Mouse (Mus musculus): Measurements from ENCODE around the gene Mfrp. TPM values are rescaled to one million over a fixed set of nuclear protein-coding genes. Genes with fewer than 3 reads are reported as not detected.

The Mfrp gene
- polyA plus RNA-seq, 1 experiment = 0.35 TPM

DNA sequence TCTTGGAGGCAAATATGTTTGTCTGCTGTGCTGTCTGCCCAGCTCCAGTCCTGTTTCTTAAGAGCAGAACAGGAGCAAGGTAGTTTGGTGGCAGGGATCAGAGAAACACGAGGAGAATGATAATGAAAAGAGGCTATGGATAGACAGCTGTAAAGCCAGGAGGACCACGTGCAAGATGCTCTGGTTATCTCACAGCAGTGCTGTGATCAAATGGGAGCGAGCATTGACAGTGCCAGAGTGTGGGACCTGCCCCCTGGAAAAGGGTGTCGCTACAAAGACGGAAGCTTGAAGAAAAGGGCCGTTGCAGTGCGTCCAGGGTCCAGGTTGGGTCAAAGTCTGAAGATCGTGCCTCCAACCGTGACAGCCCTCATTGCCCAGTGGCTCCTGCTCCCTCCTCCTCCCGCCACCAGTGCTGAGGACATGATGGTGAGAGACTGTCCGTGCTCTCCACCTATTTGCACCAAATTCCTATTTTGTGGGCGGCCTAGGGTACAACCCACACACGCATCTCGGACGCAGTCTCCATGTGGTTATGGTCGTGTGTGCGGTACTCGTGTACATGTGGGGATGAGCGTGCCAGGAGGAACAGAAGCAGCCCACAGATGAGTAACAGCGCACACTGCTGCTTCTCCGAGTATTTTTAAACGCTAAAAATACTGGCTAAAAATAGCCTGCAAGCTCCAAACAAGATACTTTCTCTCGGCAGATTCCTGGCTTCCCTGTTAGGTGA, 18.0 kb upstream of the Mfrp start:
- peak overlapping the region; percentile 85 for H3K27ac ChIP-seq (ENCODE audit: insufficient read depth, low read length)
- H3K4me1 ChIP-seq (ENCODE audit: control insufficient read depth, insufficient read depth, low read length) = peaks cover 22% of the 10 kb centered on the region
- peak overlapping the region; percentile 53 for H3K4me3 ChIP-seq (ENCODE audit: insufficient read depth, low read length)
- TF ChIP-seq POLR2A (IDR thresholded peaks at IDR 0.05; ENCODE audit: extremely low read depth, insufficient read depth, low read length) (0 out of 2 replicates have a peak, but pooled peaks have one; percentile 17), CTCF (IDR thresholded peaks at IDR 0.05; ENCODE audit: extremely low read depth, insufficient read depth, low read length) (no peak)

DNA sequence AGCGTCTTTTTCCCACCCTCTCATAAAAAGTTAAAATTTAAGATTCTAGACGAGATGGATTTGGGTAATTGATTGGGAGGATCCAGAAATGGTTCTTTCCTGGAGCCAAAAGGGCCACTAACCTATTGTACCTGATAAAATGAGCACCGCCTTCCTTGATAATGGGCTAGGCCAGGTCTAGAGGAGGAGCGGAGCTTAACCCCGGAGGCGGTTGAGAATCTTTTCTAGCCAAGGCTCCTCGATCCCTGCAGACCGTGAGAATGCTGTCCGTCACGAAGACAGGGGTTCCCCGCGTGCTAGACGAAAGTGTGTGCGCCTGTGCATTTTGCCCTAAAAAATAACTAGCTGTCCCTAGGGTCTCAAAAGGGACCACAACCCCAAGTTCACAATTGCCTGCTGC, 17.3 kb upstream of the Mfrp start:
- Histone ChIP-seq H3K4me1 (ENCODE audit: control insufficient read depth, insufficient read depth, low read length) (peaks cover 21% of the 10 kb centered on the region), H3K27ac (ENCODE audit: insufficient read depth, low read length) (peak overlapping the region; percentile 85), H3K4me3 (ENCODE audit: insufficient read depth, low read length) (peak overlapping the region; percentile 53)
- TF ChIP-seq POLR2A (IDR thresholded peaks at IDR 0.05; ENCODE audit: extremely low read depth, insufficient read depth, low read length) (no peak), CTCF (IDR thresholded peaks at IDR 0.05; ENCODE audit: extremely low read depth, insufficient read depth, low read length) (no peak)

DNA sequence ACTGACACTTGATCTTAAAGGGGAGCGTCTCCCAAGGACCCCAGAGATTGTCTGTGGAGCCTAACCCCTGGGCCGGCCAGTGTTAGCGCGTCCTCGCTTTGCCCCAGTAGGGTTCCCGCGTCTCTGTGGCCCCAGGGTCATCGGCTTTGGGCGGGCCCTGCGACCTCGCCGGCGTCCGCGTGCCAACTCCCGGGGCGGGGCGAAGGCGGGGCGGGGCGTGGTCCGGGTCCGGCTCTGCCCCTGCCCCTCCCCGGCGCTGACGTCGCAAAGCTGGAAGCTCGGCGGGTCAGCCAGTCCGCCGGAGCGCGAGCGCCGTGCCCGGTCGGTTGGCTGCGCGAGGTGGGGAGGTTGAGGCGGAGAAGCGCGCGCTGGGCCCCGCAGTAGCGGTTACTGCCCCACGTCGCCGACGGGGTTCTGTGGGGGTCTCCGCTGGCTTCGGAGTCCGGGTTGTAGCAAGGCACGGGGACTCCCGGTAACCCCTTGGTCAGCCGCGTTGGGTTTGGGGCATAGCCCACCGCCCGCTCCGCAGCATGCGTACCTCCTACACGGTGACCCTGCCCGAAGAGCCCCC, 16.8 kb upstream of the Mfrp start:
- Histone ChIP-seq H3K4me3 (ENCODE audit: insufficient read depth, low read length) (peak overlapping the region; percentile 53), H3K4me1 (ENCODE audit: control insufficient read depth, insufficient read depth, low read length) (peaks cover 18% of the 10 kb centered on the region), H3K27ac (ENCODE audit: insufficient read depth, low read length) (peak overlapping the region; percentile 87)
- TF ChIP-seq POLR2A (IDR thresholded peaks at IDR 0.05; ENCODE audit: extremely low read depth, insufficient read depth, low read length) (peak; percentile 77), CTCF (IDR thresholded peaks at IDR 0.05; ENCODE audit: extremely low read depth, insufficient read depth, low read length) (no peak)

DNA sequence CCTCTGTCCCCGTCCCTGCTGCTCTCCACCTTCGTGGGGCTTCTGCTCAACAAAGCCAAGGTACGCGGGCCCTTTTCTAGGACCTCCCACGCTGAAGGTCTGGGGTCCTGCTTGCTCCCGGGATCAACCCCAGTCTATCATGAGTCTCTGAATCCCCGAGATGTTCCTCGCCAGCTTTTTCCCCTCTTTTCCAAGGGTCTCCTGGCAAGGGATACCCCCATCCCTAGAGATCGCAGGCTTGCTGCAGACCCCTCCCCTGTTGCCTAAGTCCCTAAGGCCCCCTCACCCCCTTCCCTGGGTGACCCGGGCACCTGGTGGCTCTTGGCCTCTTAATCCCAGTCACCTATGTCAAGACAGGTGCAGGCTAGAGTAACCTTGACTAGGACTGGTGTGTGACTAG, 16.3 kb upstream of the Mfrp start:
- TF ChIP-seq POLR2A (IDR thresholded peaks at IDR 0.05; ENCODE audit: extremely low read depth, insufficient read depth, low read length) (no peak), CTCF (IDR thresholded peaks at IDR 0.05; ENCODE audit: extremely low read depth, insufficient read depth, low read length) (no peak)
- H3K27ac ChIP-seq (ENCODE audit: insufficient read depth, low read length) = peak overlapping the region; percentile 87
- H3K4me3 ChIP-seq (ENCODE audit: insufficient read depth, low read length) = peak overlapping the region; percentile 53
- H3K4me1 ChIP-seq (ENCODE audit: control insufficient read depth, insufficient read depth, low read length) = peaks cover 15% of the 10 kb centered on the region

DNA sequence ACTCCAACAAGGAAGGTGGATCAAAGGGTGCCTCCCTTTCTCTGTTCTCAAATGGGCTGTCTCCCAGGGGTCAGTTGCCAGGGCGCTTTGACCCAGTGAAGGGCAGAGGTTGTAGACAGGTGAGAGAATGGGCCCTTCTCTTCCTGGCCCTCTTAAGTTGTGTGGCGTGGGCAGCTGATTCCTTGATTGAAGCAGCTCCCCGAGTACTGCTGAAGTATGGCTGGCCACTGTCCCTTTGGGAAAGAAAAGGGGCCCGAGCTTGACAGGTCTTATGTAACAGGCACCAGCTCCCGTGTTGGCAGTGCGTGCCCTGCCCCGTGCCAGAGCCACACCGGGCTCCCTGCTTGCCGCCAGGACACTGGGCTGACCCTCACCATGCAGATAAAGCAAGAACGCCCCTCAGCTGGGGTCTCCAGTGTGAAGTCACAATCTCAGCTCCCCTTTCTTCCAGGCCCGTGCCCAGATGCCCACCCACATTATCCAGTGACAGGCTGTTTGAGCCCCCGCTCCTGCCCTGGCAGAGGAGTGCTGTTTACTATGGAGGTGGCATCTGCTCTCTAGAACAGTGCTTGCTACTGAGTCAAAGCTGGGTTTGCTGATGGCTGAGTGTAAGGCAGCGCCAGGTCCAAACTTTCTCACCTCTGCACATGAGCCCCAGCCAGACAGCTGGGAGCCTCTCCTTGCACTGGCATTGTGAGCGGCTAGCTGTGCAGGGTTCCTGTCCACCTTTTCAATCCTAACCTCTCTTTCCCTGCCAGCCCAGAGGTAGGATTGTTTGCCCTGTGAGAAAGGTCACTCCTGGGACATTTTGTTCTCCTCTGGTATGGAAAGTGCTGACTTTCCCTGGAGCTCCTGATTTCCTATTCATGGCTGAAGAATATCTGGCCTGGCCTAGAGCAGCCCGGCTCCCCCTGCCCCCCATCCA, 15.5 kb upstream of the Mfrp start:
- peaks cover 9% of the 10 kb centered on the region for H3K4me1 ChIP-seq (ENCODE audit: control insufficient read depth, insufficient read depth, low read length)
- peak overlapping the region; percentile 53 for H3K4me3 ChIP-seq (ENCODE audit: insufficient read depth, low read length)
- TF ChIP-seq POLR2A (IDR thresholded peaks at IDR 0.05; ENCODE audit: extremely low read depth, insufficient read depth, low read length) = peak; percentile 46
- TF ChIP-seq CTCF (IDR thresholded peaks at IDR 0.05; ENCODE audit: extremely low read depth, insufficient read depth, low read length) = no peak
- peak overlapping the region; percentile 87 for H3K27ac ChIP-seq (ENCODE audit: insufficient read depth, low read length)

DNA sequence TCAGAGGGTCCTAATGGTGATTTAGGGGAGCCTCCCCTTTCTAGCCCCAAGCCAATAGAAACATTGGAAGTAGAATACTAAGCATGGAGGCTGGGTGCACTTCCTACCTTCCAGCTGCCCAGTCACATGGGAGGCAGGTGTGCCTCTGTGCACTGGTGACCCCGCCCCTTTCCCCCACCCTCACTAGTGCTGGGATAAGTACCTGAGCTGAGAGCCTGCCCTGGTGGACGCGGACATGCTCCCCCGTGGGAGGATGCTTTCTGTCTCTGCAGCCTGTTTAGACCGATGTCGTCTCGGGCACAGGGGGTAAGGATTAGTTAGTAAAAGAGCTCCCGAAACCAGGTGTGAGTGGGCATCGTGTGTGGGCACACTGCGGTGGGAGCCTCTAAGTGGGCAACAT, 14.6 kb upstream of the Mfrp start:
- H3K27ac ChIP-seq (ENCODE audit: insufficient read depth, low read length) = 0 out of 2 replicates have a peak overlapping the region, but pooled peaks have one; percentile 14
- peak overlapping the region; percentile 53 for H3K4me3 ChIP-seq (ENCODE audit: insufficient read depth, low read length)
- TF ChIP-seq POLR2A (IDR thresholded peaks at IDR 0.05; ENCODE audit: extremely low read depth, insufficient read depth, low read length) = no peak
- no peak for TF ChIP-seq CTCF (IDR thresholded peaks at IDR 0.05; ENCODE audit: extremely low read depth, insufficient read depth, low read length)
- H3K4me1 ChIP-seq (ENCODE audit: control insufficient read depth, insufficient read depth, low read length) = peaks cover 6% of the 10 kb centered on the region

DNA sequence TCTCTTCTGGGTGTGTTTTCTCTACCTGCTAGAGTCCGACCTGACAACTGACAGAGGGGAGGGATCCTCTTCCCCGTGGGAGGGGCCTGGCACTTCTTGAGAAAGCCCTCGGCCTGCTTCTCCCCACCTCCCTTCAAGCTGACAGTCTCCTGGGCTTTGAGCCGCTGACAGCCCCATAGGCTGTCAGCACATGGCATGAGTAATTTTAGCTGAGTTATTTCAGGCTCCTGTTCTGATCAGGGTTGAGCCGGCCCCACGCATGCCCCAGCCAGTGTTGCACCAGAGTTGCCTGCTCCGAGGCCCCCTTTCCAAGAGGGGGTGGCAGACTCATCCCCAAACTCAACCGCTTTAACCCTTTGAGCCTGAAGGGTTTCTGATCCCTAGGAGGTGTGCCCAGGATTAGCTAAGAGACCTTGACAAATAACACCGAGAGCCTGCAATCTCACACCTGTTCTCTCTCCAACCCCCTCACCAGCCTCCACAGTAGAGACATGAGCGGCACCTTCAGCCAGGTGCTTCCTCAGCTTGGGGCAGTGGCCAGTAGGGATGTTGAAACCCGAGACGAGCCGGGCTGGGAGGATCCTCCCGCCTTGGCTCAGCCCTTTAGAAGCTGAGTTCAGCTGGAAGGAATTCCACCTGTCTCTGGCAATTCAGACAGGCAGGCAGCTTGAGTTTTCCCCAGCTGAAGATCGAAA, 13.6 kb upstream of the Mfrp start:
- Histone ChIP-seq H3K4me3 (ENCODE audit: insufficient read depth, low read length) (peak overlapping the region; percentile 53), H3K27ac (ENCODE audit: insufficient read depth, low read length) (peak overlapping the region; percentile 71), H3K4me1 (ENCODE audit: control insufficient read depth, insufficient read depth, low read length) (peaks cover 6% of the 10 kb centered on the region)
- no peak for TF ChIP-seq CTCF (IDR thresholded peaks at IDR 0.05; ENCODE audit: extremely low read depth, insufficient read depth, low read length)
- peak; percentile 39; the same call in 1 of the 2 replicates for TF ChIP-seq POLR2A (IDR thresholded peaks at IDR 0.05; ENCODE audit: extremely low read depth, insufficient read depth, low read length)

DNA sequence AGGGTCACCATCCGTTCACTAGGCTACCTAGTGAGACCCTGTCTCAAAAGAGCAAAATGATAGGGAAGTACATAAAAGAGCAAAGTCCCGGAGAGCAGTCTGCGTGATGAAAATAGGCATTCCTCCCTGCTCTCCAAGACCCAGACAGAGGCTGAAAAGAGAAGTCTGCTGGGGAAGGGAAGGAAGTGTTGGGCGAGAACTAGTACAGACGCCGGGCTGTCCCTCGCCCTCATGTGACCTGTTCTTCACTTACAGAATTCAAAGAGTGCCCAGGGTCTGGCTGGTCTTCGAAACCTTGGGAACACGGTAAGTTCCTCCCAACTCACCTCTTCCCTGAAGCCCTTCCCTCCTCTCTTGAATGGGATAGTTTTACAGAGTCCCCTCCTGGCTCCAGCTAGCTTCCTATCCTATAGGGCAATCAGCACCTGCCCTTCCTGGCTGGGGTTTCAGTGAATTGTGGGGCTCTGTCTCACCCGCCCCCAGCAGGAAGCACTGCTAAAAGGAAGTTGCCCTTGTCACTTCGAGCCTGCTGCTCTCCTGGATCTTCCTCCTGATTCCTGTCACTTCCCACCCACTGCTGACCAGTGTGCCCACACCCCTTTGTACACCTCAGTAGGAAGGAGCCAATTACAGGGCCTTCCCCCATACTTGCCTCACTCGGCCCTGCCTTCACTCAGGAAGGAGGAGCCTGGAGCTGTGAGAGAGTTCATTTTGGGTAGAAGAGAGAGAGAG, 12.5 kb upstream of the Mfrp start:
- peaks cover 1% of the 10 kb centered on the region; the same call in 1 of the 2 replicates for H3K4me1 ChIP-seq (ENCODE audit: control insufficient read depth, insufficient read depth, low read length)
- H3K4me3 ChIP-seq (ENCODE audit: insufficient read depth, low read length) = no peak overlapping the region
- peak overlapping the region; percentile 74 for H3K27ac ChIP-seq (ENCODE audit: insufficient read depth, low read length)
- TF ChIP-seq POLR2A (IDR thresholded peaks at IDR 0.05; ENCODE audit: extremely low read depth, insufficient read depth, low read length) = no peak
- TF ChIP-seq CTCF (IDR thresholded peaks at IDR 0.05; ENCODE audit: extremely low read depth, insufficient read depth, low read length) = no peak
